Mouse (Mus musculus) kidney, postnatal 4 days (tissue): Measurements from ENCODE around the gene Dscaml1.

ENCODE experiments used
- DNase-seq, 2 experiments: peaks; one replicate each; pipeline ENCODE4 v3.0.0; 2021; ENCODE audit warnings: mixed read lengths in 2 of 2

Gene Dscaml1

GRCm38 (mm10) chr9:45412287-45412686 is 14.1 kb upstream of the Dscaml1 start:
- DNase-seq: peak; percentile 96 to 97

GRCm38 (mm10) chr9:45412700-45413477 is 13.5 kb upstream of the Dscaml1 start:
- no peak for DNase-seq

GRCm38 (mm10) chr9:45413478-45414140 is 12.8 kb upstream of the Dscaml1 start:
- DNase-seq: peak; percentile 82 to 87

GRCm38 (mm10) chr9:45415912-45416311 is 10.5 kb upstream of the Dscaml1 start:
- DNase-seq: peak; percentile 80 to 81

- peak; percentile 70 to 75 for DNase-seq
Observed at GRCm38 (mm10) chr9:45417245-45417644, 9.2 kb upstream of the Dscaml1 start.

GRCm38 (mm10) chr9:45418252-45418651 is 8.2 kb upstream of the Dscaml1 start:
- DNase-seq: no peak

GRCm38 (mm10) chr9:45421209-45421608 is 5.2 kb upstream of the Dscaml1 start:
- DNase-seq: no peak

- DNase-seq: no peak
Observed at GRCm38 (mm10) chr9:45422761-45423298, 3.6 kb upstream of the Dscaml1 start.

- DNase-seq: no peak
Observed at GRCm38 (mm10) chr9:45429392-45429791, 3.0 kb downstream of the Dscaml1 start.

- DNase-seq: peak; percentile 37 to 54
Observed at GRCm38 (mm10) chr9:45429951-45430697, 3.7 kb downstream of the Dscaml1 start.

- no peak for DNase-seq
Observed at GRCm38 (mm10) chr9:45430698-45430959, 4.2 kb downstream of the Dscaml1 start.

GRCm38 (mm10) chr9:45431150-45431549 is 4.7 kb downstream of the Dscaml1 start:
- DNase-seq: peak; percentile 29 to 54

GRCm38 (mm10) chr9:45432639-45433038 is 6.2 kb downstream of the Dscaml1 start:
- DNase-seq: no peak

GRCm38 (mm10) chr9:45433119-45433518 is 6.7 kb downstream of the Dscaml1 start:
- DNase-seq: no peak

- DNase-seq: no peak
Observed at GRCm38 (mm10) chr9:45434171-45434570, 7.7 kb downstream of the Dscaml1 start.

- DNase-seq: no peak
Observed at GRCm38 (mm10) chr9:45439025-45439424, 12.6 kb downstream of the Dscaml1 start.

GRCm38 (mm10) chr9:45440083-45440784 is 13.8 kb downstream of the Dscaml1 start:
- DNase-seq: no peak

GRCm38 (mm10) chr9:45444251-45444798 is 17.9 kb downstream of the Dscaml1 start:
- no peak for DNase-seq

- DNase-seq: no peak
Observed at GRCm38 (mm10) chr9:45449658-45450057, 23.2 kb downstream of the Dscaml1 start.

GRCm38 (mm10) chr9:45451346-45451745 is 24.9 kb downstream of the Dscaml1 start:
- no peak for DNase-seq

- DNase-seq: no peak
Observed at GRCm38 (mm10) chr9:45454032-45454431, 27.6 kb downstream of the Dscaml1 start.

GRCm38 (mm10) chr9:45454889-45455610 is 28.6 kb downstream of the Dscaml1 start:
- DNase-seq: no peak
